Mouse (Mus musculus) liver, embryonic 14.5 days (tissue): ENCODE measurements around the gene Tgtp2. TPM values are rescaled to one million over a fixed set of nuclear protein-coding genes. Genes with fewer than 3 reads are reported as not detected.
"Not testable (repeated sequence)": the region's sequence is repeated elsewhere in the genome, so short reads cannot be mapped to it uniquely, and the experiment has no call there.

ENCODE experiments used
- ATAC-seq: fragments of 200-750 bp; cut with Nextera tagmentation; 2 replicates; pipeline ENCODE4 v1.8.0; 2017; ENCODE audit warnings: moderate number of reproducible peaks, mild to moderate bottlenecking, moderate library complexity; ENCODE audit not compliant: insufficient read depth
- DNase-seq, 3 experiments: peaks; one replicate each; pipeline ENCODE4 v3.0.0-alpha.2; 2012 to 2013; ENCODE audit warnings: low read depth in 3 of 3, low spot score in 3 of 3
- H3K27ac ChIP-seq: fragments of 300-500 bp; sonication (generic); 2 replicates; pipeline ENCODE4 v1.5.1; 2014; ENCODE audit warnings: moderate library complexity, mild to moderate bottlenecking, control low read depth, inconsistent platforms
- H3K27me3 ChIP-seq: fragments of 300-500 bp; sonication (generic); 2 replicates; pipeline ENCODE4 v1.6.1; 2014; ENCODE audit warnings: mild to moderate bottlenecking, low read length, moderate library complexity; ENCODE audit not compliant: control insufficient read depth, insufficient read depth
- H3K36me3 ChIP-seq: fragments of 300-500 bp; sonication (generic); replicated peaks from 2 replicates; pipeline ENCODE4 v1.6.1; 2014; ENCODE audit warnings: low read depth; ENCODE audit not compliant: control insufficient read depth, insufficient read depth
- H3K4me1 ChIP-seq, 2 experiments: fragments of 200-500 bp in 1 of 2; fragments of 300-500 bp in 1 of 2; sonication (generic) in 1 of 2; replicated peaks; 2 replicates each; pipeline ENCODE4 v1.6.1; 2012 to 2014; ENCODE audit warnings: antibody characterized with exemption in 1 of 2, inconsistent platforms in 1 of 2, low read length in 1 of 2; ENCODE audit not compliant: control insufficient read depth in 2 of 2, insufficient read depth in 2 of 2
- H3K4me2 ChIP-seq: fragments of 300-500 bp; sonication (generic); 2 replicates; pipeline ENCODE4 v1.6.1; 2014; ENCODE audit warnings: low read depth, mild to moderate bottlenecking, control low read depth, moderate library complexity
- H3K4me3 ChIP-seq, 2 experiments: fragments of 200-500 bp in 1 of 2; fragments of 300-500 bp in 1 of 2; sonication (generic) in 1 of 2; 2 replicates each; pipeline ENCODE4 v1.5.1; 2012 to 2014; ENCODE audit warnings: low read depth in 2 of 2, low read length in 2 of 2, mild to moderate bottlenecking in 2 of 2, control low read depth in 1 of 2, inconsistent platforms in 1 of 2, moderate library complexity in 1 of 2; ENCODE audit not compliant: insufficient read depth in 1 of 2
- H3K9ac ChIP-seq: fragments of 300-500 bp; sonication (generic); replicated peaks from 2 replicates; pipeline ENCODE4 v1.6.1; 2014; ENCODE audit warnings: mild to moderate bottlenecking, control low read depth, moderate library complexity
- H3K9me3 ChIP-seq: fragments of 300-500 bp; sonication (generic); 2 replicates; pipeline ENCODE4 v1.6.1; 2016; ENCODE audit warnings: low read length, mixed read lengths; ENCODE audit not compliant: control insufficient read depth
- CTCF ChIP-seq: IDR thresholded peaks from 2 replicates; pipeline ENCODE4 v1.5.1; 2016; ENCODE audit warnings: antibody characterized with exemption, low read depth, control low read depth
- EP300 ChIP-seq: IDR thresholded peaks from 2 replicates; pipeline ENCODE4 v1.6.1; 2016; ENCODE audit warnings: antibody characterized with exemption, low read depth
- WGBS: fragments of 180-500 bp; shearing (Covaris S2); extraction: QIAGEN DNeasy Blood & Tissue Kit; methylation state at CpG from one replicate; pipeline ENCODE4 v1.1.7; 2014; ENCODE audit not compliant: insufficient replicate concordance; 5-methylcytosine and 5-hydroxymethylcytosine counted together
- polyA plus RNA-seq, 2 experiments: library from polyadenylated mRNA; depleted of rRNA in 1 of 2; stranded (reverse) in 1 of 2; unstranded in 1 of 2; fragments of >200 nt; fragmentation: Nextera tagmentation in 1 of 2; extraction: Ambion mirVana in 1 of 2; gene quantifications; 2 replicates each; pipeline versions ENCODE4 v1.2.1 to v1.2.3; 2012 to 2014

Gene Tgtp2
- polyA plus RNA-seq, 2 experiments, result 0.27 to 0.51 TPM

- Histone ChIP-seq H3K4me3 (no peak overlapping the region), H3K4me1 (peaks cover 35 to 53% of the 10 kb centered on the region in 2 experiments), H3K36me3 (no peaks in the 10 kb centered on the region), H3K27ac (no peak overlapping the region), H3K4me2 (peak overlapping the region; percentile 19), H3K27me3 (no peaks in the 10 kb centered on the region), H3K9ac (no peak overlapping the region), H3K9me3 (no peaks in the 10 kb centered on the region)
- 48% methylated on average over 4 of the region's 4 CpGs for WGBS
- TF ChIP-seq EP300 (no peak), CTCF (no peak)
- ATAC-seq (no peak), DNase-seq (no peak)
These were observed 17.4 kb upstream of the Tgtp2 start for GRCm38 (mm10) chr11:49081356-49081755.

GRCm38 (mm10) chr11:49080636-49081035, 16.6 kb upstream of the Tgtp2 start:
- H3K4me2 ChIP-seq, result no peak overlapping the region
- H3K4me1 ChIP-seq, result peaks cover 31 to 51% of the 10 kb centered on the region in 2 experiments
- H3K36me3 ChIP-seq, result no peaks in the 10 kb centered on the region
- WGBS, result 22% methylated on average over 1 of the region's 1 CpGs
- H3K9ac ChIP-seq, result no peak overlapping the region
- no peak for ATAC-seq
- H3K9me3 ChIP-seq, result no peaks in the 10 kb centered on the region
- DNase-seq, result no peak
- no peak overlapping the region for H3K4me3 ChIP-seq
- no peaks in the 10 kb centered on the region for H3K27me3 ChIP-seq
- no peak for TF ChIP-seq CTCF
- TF ChIP-seq EP300, result no peak
- no peak overlapping the region for H3K27ac ChIP-seq

- ATAC-seq (no peak), DNase-seq (no peak)
- Histone ChIP-seq H3K9me3 (no peaks in the 10 kb centered on the region), H3K36me3 (no peaks in the 10 kb centered on the region), H3K4me1 (peaks cover 12 to 32% of the 10 kb centered on the region in 2 experiments), H3K27me3 (no peaks in the 10 kb centered on the region), H3K27ac (no peak overlapping the region), H3K4me2 (no peak overlapping the region), H3K9ac (no peak overlapping the region), H3K4me3 (no peak overlapping the region)
- WGBS, result 71% methylated on average over 3 of the region's 3 CpGs
- TF ChIP-seq CTCF (no peak), EP300 (no peak)
These were observed 14.7 kb upstream of the Tgtp2 start for GRCm38 (mm10) chr11:49078719-49079118.

GRCm38 (mm10) chr11:49077012-49077411, 13.0 kb upstream of the Tgtp2 start:
- TF ChIP-seq CTCF (no peak), EP300 (no peak)
- ATAC-seq, result no peak
- H3K27ac ChIP-seq, result no peak overlapping the region
- no peaks in the 10 kb centered on the region for H3K27me3 ChIP-seq
- no peak overlapping the region for H3K4me3 ChIP-seq
- no peaks in the 10 kb centered on the region for H3K36me3 ChIP-seq
- no peak overlapping the region for H3K9ac ChIP-seq
- H3K4me2 ChIP-seq, result no peak overlapping the region; the same call in 1 of the 2 replicates
- WGBS, result 43% methylated on average over 1 of the region's 1 CpGs
- no peaks in the 10 kb centered on the region for H3K9me3 ChIP-seq
- DNase-seq, result no peak
- H3K4me1 ChIP-seq, result peaks cover 5 to 18% of the 10 kb centered on the region in 2 experiments; a peak in 3 of 4 replicates

GRCm38 (mm10) chr11:49076001-49076757, 12.2 kb upstream of the Tgtp2 start, which contains the start of gene Ifi47:
TSS of gene Ifi47 (plus strand) at chr11:49076587.
- peak within 1 kb of the TSS; percentile 13; the same call in 1 of the 2 replicates for H3K4me2 ChIP-seq
- H3K36me3 ChIP-seq, DNase-seq, H3K4me3 ChIP-seq, H3K9me3 ChIP-seq, H3K27me3 ChIP-seq, H3K27ac ChIP-seq, H3K9ac ChIP-seq: not testable (repeated sequence)
- H3K4me1 ChIP-seq, result peaks cover 0 to 11% of the 10 kb centered on the region in 2 experiments; a peak in 2 of 4 replicates
- WGBS, result 16% methylated on average over 6 of the region's 6 CpGs
- ATAC-seq, result 0 out of 2 replicates have a peak, but pooled peaks have one; percentile 31
